Mouse (Mus musculus): ENCODE measurements at regions not wholly inside any gene's neighbourhood (a gene's known extent, or its start where the extent isn't known, plus 50 kb on each side); places are given as distances from the start of the nearest gene placed in this dataset.

DNA sequence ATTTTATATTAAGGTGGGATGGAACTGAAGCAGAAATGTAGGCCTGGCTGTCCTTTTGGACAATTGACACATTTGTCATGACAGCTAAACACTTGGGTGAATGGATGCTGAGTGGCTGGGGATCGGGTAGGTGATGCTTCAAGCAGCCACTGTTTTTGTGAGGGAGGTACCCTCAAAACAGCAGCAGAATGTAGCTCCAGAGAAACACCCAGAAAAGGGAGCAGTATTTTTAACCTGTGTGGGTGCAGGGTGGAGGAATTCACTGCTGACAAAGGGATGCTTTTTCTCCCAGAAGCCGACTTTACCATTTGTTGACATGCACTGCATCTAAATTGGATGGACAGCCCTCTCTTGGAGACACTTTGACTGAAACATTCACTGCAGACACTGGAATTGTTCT lies 213.7 kb upstream of the Camk1g start:
- DNase-seq (ENCODE audit: inconsistent age in 2 of 2, low spot score in 1 of 2), result no peak

DNA sequence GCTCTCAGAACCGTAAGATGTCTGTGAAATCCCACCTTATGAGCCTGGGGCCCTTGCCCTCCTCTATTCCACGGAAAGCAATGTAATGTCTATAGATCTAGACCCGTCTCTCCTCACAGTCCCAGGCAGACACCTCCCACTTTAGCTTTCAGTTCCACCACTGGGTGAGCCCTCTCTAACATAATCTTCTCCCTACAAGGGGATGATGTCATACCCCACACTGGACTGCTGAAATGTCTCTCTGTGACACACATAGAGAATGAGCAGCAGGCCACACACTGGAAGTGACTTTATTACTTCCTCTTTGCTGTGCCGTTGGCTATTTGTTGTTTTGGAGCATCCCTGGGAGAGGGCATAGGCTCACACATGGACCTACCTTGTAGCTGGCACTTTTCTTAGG lies 210.3 kb upstream of the Camk1g start:
- DNase-seq (ENCODE audit: inconsistent age in 2 of 2, low spot score in 1 of 2), result no peak

DNA sequence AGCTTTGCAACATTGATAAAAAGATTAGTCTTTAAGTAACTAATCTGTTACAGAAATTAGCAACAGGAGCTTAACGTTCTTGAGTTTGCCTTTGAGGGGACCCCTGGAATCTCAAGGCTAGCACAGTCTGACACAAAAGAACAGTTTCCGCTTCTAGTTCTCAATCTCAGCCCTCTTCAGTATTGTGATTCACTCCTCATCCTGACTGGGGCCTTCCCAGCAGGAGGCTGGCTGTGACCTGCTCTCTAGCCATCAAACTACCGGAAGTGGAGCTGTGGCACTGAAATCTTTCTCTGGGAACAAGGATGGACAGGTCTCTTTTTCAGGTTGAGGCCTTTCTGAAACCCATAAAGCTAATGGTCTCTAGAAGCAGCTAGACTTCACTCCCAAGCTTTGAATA lies 209.6 kb upstream of the Camk1g start:
- DNase-seq (ENCODE audit: inconsistent age in 2 of 2, low spot score in 1 of 2), result no peak

DNA sequence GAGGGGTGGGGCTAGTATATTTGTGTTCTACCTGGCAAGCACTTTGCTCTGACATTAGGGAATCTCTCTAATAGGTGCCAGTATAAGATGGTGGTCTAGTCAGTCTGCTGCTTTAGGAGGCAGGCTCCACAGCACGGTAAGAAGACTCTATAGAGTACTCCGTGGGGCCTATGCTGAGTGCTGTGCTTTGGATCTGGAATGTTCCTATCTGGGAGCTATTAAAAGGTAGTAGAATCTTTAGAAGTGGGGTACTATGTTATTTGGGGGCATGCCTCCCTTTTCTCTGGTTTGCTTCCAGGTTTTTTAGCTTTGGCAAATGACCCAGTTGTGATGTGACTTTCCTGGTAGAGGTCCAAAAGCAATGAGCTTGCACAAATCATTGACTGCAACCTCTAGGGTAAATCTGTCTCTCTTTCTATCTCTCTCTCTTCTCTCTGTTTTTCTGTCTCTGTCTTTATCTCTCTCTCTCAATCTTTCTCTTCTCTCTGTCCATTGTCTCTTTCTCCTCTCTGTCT lies 208.6 kb upstream of the Camk1g start:
- peak in 1 of 2 experiments; percentile 67 for DNase-seq (ENCODE audit: inconsistent age in 2 of 2, low spot score in 1 of 2)

DNA sequence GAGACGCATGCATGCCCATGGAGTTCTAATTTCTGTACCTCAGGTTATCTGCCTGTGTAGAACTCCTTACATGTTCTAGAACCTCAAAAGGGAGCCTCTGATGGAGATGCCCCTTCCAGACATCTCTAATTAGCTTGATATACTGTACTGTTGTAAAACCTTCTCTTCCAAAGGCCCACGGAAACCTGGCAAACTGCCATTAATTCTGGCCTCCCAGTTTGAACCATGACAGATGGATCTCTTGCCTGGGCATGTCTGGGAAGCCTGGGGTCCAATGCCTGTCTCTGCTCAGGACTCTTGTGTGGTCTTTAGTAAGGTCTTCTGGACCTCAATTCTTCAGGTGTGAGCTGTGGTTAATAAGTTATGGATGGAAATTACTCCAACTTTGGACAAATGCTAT lies 207.7 kb upstream of the Camk1g start:
- DNase-seq (ENCODE audit: inconsistent age in 2 of 2, low spot score in 1 of 2), result peak in 1 of 2 experiments; percentile 30

DNA sequence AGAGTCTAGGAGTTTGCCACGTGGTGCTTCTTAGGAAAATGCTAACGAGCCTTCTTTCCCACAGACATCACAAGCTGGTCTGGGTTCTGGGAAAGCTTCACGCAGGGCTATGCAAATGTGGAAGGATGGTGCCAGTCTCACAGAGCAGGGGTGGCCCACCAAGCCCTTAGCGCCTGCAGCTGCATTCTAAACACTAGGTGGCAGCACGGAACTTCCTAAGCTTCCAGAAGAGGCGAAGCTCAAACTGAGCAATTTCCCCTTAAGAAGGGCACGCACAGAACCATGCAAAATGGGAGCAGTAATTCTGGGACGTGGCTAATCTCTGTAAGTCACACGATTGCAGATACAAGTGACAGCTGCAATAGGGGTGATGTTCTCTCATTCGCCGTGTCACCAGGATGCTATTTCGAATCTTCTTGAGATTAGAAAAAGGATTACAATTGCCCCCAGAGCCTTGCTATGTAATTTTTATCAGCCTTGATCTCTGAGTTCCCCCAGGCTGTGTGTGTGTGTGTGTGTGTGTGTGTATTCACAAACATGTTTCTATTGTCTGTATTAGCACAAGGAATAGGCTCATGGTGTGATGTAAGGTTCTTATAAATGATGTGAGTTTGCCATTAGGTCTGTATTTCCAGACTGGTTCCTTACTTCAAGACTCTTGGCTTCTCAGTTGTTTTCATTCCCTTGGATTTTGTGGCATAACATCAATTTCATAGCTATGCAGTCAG lies 206.1 kb upstream of the Camk1g start:
- DNase-seq (ENCODE audit: inconsistent age in 2 of 2, low spot score in 1 of 2), result peak; percentile 65 to 87

DNA sequence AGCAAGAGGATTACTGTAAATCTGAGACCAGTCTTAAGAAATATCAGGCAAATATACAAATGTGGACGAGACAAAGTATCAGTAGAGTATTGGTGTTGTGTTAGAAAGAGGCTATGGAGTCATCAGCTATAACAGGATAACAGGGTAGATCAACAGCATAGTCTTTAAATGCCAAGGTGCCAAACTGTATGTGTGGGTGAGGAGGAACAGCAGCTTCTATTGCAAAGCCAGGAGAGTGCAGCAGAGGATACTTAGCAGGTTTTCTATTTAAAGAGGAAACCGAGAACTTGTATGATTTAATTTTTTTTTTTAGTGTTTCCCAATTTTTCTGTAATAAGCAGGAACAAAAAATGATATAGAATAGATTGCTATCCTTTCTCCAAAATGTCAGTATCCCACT lies 202.7 kb upstream of the Camk1g start:
- no peak for DNase-seq (ENCODE audit: inconsistent age in 2 of 2, low spot score in 1 of 2)

DNA sequence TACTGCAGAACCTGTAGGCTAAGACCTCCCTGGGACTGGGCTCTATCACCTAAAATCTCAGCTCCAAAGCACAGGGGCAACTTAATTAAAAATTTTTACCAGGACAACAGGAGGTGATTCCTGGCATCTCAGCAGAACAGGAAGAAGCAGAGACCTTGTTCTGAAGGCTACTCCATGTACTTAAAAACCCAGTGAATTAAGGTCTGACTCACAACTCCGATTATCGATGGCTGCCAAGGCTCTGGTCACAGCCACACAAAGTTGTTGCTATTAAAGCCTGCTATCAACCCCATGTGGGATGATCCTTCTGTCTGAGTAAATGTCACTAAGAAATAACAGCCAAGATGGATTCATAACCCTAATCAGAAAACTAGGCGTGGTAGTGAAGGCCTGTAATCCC lies 202.3 kb upstream of the Camk1g start:
- peak; percentile 24 to 76 for DNase-seq (ENCODE audit: inconsistent age in 2 of 2, low spot score in 1 of 2)

DNA sequence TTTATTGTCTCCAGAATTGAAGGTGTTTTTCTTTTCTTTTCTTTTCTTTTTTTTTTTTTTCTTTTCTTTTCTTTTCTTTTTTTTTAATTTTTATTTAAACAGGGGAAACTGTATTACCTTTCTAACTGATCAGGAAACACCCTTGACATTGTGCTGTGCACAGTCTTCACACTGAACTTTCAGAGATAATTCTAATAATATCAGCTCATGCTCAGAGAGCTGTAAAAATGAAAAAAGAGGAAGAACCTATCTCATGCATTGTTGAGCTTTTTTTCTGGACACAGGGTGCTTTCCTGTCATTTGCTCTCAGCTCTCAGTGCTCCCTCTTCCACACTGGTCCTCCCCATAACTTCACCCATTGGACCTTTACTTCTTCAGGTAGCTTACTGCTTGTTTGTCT lies 201.0 kb upstream of the Camk1g start:
- DNase-seq (ENCODE audit: inconsistent age in 2 of 2, low spot score in 1 of 2), result no peak

DNA sequence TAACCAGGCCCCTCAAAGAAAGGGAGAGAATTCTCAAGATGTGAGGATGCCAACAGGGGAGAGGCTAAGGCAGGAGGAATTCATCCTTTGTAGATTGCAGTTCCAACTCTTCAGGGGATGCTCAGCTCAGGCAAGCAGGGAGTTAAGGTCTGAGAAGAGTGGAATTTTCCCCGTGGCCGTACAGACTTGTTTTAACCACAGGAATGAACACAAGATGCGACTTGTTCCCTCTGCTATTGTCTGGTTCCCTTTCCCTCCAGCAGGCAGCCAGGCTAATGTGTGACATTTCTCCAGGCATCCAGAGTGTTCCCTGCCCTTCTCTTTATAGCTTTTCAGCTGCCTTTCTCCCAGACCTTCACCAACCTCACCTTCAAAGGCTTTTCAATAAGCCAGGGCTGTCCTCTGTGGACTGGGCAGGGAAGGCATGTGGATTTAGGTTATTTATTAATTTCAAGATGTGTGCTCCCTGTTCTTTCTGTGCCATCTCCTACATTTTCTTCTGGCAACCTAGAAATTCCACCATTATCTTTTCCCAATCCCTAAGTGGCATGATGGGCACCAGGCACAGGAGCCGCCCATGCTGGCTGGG lies 198.6 kb upstream of the Camk1g start:
- DNase-seq (ENCODE audit: inconsistent age in 2 of 2, low spot score in 1 of 2), result no peak

DNA sequence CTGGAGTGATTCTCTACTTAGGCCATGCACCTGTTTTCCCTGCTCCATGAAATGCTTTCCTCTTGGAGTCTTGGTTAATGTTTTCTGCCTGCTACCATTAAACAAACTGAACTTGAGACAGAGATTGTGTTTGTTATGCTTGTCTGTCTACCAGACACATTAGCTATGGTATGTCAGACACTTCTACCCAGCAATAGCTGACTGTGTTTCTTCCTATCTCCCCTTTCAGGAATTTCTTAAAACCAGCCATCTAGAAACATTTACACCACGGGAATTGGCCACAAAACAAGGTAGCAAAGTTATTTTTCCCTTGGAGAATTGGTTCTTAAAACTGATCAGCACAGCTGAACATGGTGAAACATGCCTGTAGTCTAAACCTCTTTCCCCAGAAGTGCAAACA lies 197.1 kb upstream of the Camk1g start:
- DNase-seq (ENCODE audit: inconsistent age in 2 of 2, low spot score in 1 of 2), result no peak

DNA sequence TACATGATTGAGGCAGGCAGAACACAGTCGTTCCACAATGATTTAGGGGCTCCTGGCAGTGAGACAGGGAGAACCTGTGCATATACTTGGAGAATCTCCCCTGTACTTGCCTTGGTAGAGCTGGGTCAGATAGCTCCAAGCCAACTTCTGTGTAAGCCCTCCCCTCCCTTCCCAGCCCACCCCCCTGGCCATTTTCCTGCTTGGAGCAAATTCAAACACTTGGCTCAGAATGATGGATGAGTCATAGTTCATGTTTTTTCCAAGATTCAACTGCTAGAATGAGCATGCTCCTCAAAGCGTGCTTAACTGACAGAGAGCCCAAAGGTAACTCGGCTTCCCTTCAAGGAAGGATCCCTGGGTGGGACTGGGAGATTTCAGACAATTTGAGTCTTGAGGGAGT lies 194.1 kb upstream of the Camk1g start:
- DNase-seq (ENCODE audit: inconsistent age in 2 of 2, low spot score in 1 of 2), result peak; percentile 7 to 65

DNA sequence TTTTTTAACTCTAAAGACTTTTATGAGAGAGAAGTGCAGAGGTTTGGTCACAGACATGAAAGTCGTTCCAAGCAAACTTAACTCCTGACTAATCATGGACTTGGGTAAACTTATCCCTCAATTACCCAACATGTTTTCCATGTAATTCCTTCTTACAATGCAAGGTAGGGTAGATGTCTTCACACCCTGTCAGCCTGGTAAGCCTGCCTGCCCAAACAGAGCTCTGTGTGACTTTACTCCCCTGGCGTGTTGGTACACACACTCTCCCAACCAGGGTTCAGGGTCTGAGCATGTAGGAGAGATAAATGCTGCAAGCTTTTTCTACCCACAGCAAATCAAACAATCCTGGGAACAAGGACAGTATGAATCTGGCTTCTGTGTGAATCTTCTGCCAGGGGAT lies 192.1 kb upstream of the Camk1g start:
- DNase-seq (ENCODE audit: inconsistent age in 2 of 2, low spot score in 1 of 2), result no peak

DNA sequence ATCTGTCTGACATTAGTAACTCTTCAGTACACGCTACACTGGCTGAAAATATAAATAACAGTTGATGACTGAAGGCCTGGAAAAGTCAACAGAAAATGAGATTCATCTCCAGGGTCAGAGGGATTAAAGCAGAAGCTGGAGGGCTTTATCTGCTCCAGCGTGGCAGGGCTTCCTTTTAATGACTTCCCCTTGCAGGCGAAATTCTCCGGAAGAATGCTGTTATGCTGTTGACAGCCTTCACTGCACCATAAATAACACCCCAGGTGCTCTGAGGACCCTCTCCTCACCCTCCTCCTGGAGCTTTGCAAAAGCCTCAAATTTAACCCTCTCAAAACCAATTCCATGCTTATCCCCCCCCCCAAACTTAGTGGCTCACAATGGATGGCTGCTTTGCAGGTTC lies 188.0 kb upstream of the Camk1g start:
- no peak for DNase-seq (ENCODE audit: inconsistent age in 2 of 2, low spot score in 1 of 2)

DNA sequence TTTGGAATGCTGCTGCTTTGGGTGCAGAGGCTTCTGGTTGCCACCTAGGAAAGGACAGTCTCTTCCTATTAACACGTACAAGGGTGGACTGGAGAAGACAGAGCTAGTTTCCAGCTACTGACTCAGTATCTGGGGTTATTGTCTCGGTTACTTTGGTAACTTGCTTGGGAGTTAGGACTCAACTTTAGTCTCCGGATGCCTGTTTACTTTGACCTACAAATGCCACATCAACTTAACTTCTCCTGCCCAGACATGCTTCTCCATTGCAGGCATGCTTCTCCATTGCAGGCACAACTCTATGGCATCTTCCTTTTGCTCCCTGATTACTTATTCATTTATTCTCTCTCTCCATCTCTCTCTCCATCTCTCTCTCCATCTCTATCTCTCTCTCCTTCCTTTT lies 184.6 kb upstream of the Camk1g start:
- DNase-seq (ENCODE audit: inconsistent age in 2 of 2, low spot score in 1 of 2), result no peak

DNA sequence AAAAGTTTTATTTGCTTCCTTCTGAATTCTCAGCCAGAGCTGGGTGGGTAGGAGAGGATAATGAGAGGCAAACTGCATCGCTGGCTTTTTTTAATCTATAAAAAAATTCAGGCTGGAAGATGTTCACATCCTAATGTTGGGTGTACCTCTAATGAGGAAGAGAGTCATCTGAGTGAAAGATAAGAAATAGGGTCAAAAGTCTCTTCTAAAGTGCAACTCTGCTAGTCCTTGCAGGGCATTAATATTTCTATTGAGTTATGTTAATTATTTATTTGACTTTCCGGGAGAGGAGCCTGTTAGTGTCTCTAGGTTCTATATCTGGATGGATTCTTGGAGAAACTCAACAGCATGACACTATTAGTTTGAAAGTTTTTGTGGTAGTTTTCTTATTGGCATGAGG lies 182.2 kb upstream of the Camk1g start:
- DNase-seq (ENCODE audit: inconsistent age in 2 of 2, low spot score in 1 of 2), result no peak

DNA sequence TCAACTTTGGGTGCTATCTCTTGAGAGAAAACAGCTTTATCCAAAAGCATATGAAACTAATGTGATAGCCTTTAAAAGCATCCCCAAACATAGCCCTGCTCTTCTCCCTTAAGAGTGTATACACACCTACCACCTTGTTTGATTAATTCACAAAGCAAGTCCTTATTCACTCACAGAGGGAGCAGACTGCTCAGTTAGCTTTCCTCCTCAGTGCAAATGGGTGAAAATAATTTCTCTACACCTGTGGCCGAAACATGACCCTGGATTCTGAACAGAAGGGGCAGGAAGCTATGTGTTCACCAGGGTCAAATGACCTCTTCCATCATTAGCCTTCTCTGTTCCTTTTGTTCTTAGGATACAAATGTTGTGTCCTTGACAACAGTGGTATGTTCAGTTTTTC lies 181.2 kb upstream of the Camk1g start:
- no peak for DNase-seq (ENCODE audit: inconsistent age in 2 of 2, low spot score in 1 of 2)

DNA sequence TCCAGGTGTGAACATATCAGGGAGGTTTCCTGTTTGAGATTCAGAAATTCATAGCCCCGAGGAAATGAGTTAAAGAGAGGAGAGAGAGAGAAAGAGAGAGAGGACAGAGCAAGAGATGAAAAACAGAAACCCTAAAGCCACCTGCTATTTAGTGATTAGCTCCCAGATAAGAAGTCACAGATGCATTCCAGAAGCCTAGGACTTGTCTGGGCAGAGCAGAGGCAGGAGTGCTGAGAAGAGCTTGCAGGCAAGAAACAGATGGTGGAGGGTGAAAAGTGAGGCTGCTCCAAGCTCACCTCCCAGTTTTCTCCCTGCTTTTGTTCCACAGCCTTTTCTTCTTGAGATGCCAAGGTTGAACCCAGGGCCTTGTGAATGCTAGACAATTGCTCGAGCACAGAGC lies 180.7 kb upstream of the Camk1g start:
- DNase-seq (ENCODE audit: inconsistent age in 2 of 2, low spot score in 1 of 2), result no peak

DNA sequence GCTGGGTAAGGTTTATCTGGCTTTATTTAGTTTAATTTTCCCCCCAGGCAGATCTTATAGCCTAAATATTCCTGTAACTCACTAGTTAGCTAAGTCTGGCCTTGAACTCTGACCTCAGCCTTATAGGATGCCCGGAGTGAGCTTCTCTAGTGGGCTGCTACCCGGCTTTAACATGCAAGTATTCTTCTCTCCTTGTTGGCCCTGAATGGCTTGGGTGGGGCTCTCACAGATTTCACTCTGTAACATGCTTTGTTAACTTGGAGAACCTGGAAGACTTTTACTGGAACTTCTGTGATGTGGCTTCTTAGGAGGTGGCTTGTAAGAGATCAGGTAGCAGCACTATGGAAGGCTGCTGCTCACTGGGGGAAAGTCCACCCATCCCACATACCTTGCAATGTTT lies 177.3 kb upstream of the Camk1g start:
- DNase-seq (ENCODE audit: inconsistent age in 2 of 2, low spot score in 1 of 2), result no peak

DNA sequence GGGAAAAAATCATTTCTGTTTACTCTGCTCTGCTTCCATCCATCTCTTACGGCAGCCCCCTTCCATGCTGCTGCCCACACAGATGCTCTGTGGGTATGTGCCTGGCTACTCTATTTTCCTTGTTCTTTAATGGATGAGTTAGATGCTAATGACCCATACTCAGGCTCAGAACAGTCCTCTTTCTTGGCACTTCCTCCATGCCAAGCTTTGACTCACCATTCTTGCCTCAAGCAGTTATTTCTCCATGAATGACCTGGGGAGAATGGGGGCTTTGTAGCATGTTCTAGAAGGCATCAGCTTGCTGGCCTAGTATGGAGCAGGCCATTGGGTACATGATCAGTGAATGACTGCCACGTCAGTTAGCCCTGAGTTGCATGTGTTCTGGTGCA lies 175.9 kb upstream of the Camk1g start:
- DNase-seq (ENCODE audit: inconsistent age in 2 of 2, low spot score in 1 of 2), result no peak

DNA sequence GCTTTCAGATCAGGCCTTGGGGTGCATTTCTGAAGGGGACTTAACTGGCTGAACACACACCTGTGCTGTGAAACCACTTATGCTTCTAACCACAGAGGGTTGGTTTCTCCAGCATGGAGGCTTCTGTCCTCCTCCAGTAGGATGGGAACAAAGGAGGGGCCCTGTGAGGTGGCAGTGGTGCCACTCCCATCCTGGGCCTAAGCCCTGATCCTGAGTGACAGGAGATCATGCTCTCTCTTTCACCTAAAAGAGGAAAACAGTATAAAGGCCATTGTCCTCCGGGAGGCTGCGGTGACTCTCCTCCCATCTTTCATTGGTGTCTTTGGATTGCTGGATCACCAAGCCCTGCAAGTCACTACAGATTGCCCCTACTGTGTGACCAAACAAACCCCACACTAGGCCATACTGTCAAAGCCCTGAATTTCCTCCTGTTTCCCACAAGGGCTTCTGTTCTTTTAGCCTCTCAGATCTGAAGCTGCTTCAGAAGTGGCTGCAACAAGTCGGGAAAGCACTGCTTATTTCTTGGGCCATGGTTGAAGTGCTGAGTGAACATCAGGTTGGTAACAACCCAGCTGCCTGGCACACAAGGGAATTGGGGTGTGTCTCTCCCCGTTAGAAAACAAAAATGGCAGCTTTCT lies 175.4 kb upstream of the Camk1g start:
- no peak for DNase-seq (ENCODE audit: inconsistent age in 2 of 2, low spot score in 1 of 2)

DNA sequence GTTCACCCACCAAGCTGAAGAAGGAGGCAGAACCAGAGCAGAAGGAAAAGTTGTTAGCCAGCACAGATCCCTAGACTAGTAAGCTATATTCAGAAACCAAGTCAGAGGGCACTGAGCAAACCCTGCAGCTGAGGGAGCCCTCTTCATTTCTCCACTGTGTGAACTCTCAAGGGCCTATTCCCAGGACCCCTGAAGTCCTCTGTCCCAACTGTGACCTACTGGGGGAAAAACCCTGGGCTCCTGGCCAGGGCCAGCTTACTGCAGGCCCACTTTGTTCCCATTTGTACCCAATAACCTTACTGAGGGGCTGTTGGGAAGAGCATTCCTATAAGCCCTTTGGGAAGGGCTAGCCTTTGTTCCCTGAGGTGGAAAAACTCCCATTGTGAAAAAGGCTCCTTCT lies 174.7 kb upstream of the Camk1g start:
- no peak for DNase-seq (ENCODE audit: inconsistent age in 2 of 2, low spot score in 1 of 2)

DNA sequence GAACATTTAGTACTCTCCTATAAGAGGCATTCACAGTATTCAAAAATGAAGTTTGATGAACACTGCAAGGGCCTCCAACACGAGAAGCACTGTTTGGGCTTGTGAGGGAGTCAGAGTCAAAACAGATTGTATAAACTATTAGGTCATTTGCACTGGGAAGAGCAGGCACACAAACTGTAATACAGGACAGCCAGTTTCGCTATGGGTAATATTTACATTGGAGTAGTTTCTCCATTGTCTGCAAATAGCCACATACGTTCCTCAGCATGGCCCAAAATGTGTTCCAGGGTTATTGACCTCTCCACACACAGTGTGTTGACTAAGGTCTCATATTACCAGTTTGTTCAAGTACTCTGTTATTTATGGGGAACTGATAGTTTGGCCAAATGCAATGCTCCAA lies 173.7 kb upstream of the Camk1g start:
- DNase-seq (ENCODE audit: inconsistent age in 2 of 2, low spot score in 1 of 2), result no peak
